Mouse (Mus musculus): Measurements from ENCODE around the gene Sdf4. TPM values are rescaled to one million over a fixed set of nuclear protein-coding genes. Genes with fewer than 3 reads are reported as not detected.
A peak's percentile ranks its signal among the peaks of the same experiment; 100 is the strongest.

Gene Sdf4
- polyA plus RNA-seq, 1 experiment from 2014 or later: 130 TPM

DNA sequence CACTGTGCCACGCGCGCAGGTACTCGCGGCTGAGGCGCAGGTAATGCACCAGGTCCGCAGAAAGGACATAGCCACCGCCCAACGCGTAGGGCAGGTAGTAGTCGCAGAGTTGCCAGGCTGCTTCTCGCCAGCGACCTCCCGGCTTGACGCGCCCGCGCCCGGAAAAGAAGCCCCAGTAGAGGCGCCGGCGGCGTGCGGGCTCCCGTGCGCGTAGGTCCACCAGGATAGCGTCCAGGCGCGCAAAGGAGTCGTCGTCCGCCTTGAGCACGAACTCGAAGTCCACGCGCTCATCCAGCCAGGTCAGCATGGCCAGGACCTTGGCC, 803 bp upstream of the Sdf4 start:
- no peaks in the 10 kb centered on the region for H3K9me3 ChIP-seq (ENCODE audit: control insufficient read depth, low read length)
- 27% methylated on average over 37 of the region's 37 CpGs for WGBS

DNA sequence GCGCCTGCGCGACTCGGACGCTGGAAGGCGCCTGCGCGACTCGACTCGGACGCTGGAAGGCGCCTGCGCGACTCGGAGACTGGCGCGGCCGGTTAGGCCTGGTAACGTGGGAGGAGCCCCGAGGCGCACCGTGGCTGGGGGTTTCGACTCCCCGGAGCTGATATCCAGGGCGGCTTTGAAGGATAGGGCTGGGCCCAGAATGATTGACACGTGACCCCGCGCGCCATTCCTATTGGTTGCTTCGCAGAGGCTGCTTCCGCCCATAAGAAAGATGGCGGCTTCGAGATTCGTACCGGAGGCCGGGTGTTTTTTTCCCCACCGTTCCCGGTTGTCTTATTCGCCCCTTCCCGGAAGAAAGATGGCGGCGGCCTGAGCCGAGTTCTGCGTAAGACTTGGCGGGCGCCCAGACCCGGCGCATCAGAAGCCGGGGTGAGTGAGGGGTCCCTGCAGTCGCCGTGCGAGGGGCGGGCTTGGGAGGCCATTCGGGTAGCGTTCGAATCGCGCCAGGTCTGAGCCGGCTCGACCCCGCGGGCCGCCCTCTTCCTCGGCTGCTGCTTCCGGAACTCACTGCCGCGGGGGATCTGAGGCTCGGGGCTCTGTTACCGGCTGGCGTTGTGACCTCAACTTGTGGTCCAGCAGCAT, 355 bp downstream of the Sdf4 start:
- ATAC-seq (ENCODE audit: low FRiP score) (peak; percentile 87), DNase-seq (ENCODE audit: low spot score, missing footprints) (peak; percentile 100)
- H3K4me1 ChIP-seq (ENCODE audit: control insufficient read depth, insufficient read depth, low read length): peaks cover 22% of the 10 kb centered on the region
- no peaks in the 10 kb centered on the region for H3K27me3 ChIP-seq (ENCODE audit: control insufficient read depth, insufficient read depth, low read length)
- peak overlapping the region; percentile 83 for H3K27ac ChIP-seq (ENCODE audit: low read depth, low read length)
- no peaks in the 10 kb centered on the region for H3K9me3 ChIP-seq (ENCODE audit: control insufficient read depth, low read length)
- H3K9ac ChIP-seq (ENCODE audit: low read length): peak overlapping the region; percentile 90
- H3K4me3 ChIP-seq (ENCODE audit: low read depth, low read length): peak overlapping the region; percentile 90
- H3K4me2 ChIP-seq: peak overlapping the region; percentile 74
- peaks cover 6% of the 10 kb centered on the region for H3K36me3 ChIP-seq (ENCODE audit: control insufficient read depth, insufficient read depth, low read length)
- under 1% methylated on average over 70 of the region's 70 CpGs for WGBS

More for the DNA sequence above, 803 bp upstream of the Sdf4 start:
- Histone ChIP-seq H3K27ac (ENCODE audit: low read depth, low read length) (peak overlapping the region; percentile 82), H3K9ac (ENCODE audit: low read length) (peak overlapping the region; percentile 79), H3K4me1 (ENCODE audit: control insufficient read depth, insufficient read depth, low read length) (peaks cover 22% of the 10 kb centered on the region), H3K4me2 (peak overlapping the region; percentile 95), H3K4me3 (ENCODE audit: low read depth, low read length) (peak overlapping the region; percentile 90), H3K27me3 (ENCODE audit: control insufficient read depth, insufficient read depth, low read length) (no peaks in the 10 kb centered on the region), H3K36me3 (ENCODE audit: control insufficient read depth, insufficient read depth, low read length) (peaks cover 2% of the 10 kb centered on the region)
- ATAC-seq (ENCODE audit: low FRiP score) (peak; percentile 18), DNase-seq (ENCODE audit: low spot score, missing footprints) (no peak)

GRCm38 (mm10) chr4:155993606-155994005, 934 bp downstream of the Sdf4 start:
- ATAC-seq (ENCODE audit: low FRiP score) (no peak), DNase-seq (ENCODE audit: low spot score, missing footprints) (no peak)
- 5% methylated on average over 15 of the region's 15 CpGs for WGBS
- H3K36me3 ChIP-seq (ENCODE audit: control insufficient read depth, insufficient read depth, low read length): peaks cover 6% of the 10 kb centered on the region
- H3K27me3 ChIP-seq (ENCODE audit: control insufficient read depth, insufficient read depth, low read length): no peaks in the 10 kb centered on the region
- peak overlapping the region; percentile 90 for H3K4me3 ChIP-seq (ENCODE audit: low read depth, low read length)
- peak overlapping the region; percentile 90 for H3K9ac ChIP-seq (ENCODE audit: low read length)
- H3K4me2 ChIP-seq: peak overlapping the region; percentile 74
- H3K4me1 ChIP-seq (ENCODE audit: control insufficient read depth, insufficient read depth, low read length): peaks cover 22% of the 10 kb centered on the region
- H3K9me3 ChIP-seq (ENCODE audit: control insufficient read depth, low read length): no peaks in the 10 kb centered on the region
- H3K27ac ChIP-seq (ENCODE audit: low read depth, low read length): peak overlapping the region; percentile 83; the same call in 1 of the 2 replicates

DNA sequence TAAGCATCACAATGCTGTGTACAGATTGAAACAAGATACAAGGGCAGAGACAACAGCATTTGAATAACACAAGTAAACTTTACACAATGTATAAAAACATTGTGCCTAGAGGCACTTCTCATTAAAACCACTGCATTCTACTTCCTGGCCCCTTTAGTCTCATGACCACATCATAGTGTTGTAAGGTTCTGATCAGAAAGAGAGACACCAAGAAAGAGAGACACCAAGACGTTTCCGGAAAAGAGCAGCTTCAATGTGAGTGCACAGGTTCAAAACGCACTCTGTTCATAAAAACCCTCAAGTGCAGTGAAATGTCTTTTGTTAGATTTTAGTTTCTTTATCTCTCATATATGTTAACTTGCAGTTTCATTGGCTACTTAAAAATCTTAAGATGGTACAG, 11.4 kb downstream of the Sdf4 start:
- ATAC-seq (ENCODE audit: low FRiP score): no peak
- no peak overlapping the region for H3K27ac ChIP-seq (ENCODE audit: low read depth, low read length)
- no peak overlapping the region for H3K9ac ChIP-seq (ENCODE audit: low read length)
- H3K4me1 ChIP-seq (ENCODE audit: control insufficient read depth, insufficient read depth, low read length): no peaks in the 10 kb centered on the region
- no peak overlapping the region for H3K4me2 ChIP-seq
- H3K36me3 ChIP-seq (ENCODE audit: control insufficient read depth, insufficient read depth, low read length): peaks cover 42% of the 10 kb centered on the region
- no peak overlapping the region for H3K4me3 ChIP-seq (ENCODE audit: low read depth, low read length)
- 91% methylated on average over 3 of the region's 3 CpGs for WGBS
- H3K9me3 ChIP-seq (ENCODE audit: control insufficient read depth, low read length): no peaks in the 10 kb centered on the region
- no peak for DNase-seq (ENCODE audit: low spot score, missing footprints)
- no peaks in the 10 kb centered on the region for H3K27me3 ChIP-seq (ENCODE audit: control insufficient read depth, insufficient read depth, low read length)

DNA sequence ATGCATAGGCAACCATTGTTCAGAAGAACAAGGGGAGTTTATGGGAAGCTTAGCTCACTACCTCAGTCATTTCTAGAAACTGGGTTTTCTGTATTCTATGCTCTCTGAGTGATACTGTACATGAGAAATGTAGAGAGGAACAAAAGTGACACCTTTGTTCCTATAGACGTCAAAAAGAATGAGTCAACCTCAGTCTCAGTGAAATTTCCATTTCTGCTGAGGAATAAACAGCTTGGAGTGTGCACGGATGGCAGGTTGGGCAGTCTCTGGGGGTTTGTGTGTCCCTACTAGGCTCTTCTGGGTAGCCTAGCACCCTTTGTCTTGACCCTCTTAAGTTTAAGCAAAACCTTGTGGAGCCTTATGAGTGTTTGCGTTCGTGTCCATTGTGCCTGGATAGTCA, 15.7 kb downstream of the Sdf4 start:
- no peak overlapping the region for H3K27ac ChIP-seq (ENCODE audit: low read depth, low read length)
- H3K36me3 ChIP-seq (ENCODE audit: control insufficient read depth, insufficient read depth, low read length): peaks cover 33% of the 10 kb centered on the region
- 95% methylated on average over 4 of the region's 4 CpGs for WGBS
- no peaks in the 10 kb centered on the region for H3K9me3 ChIP-seq (ENCODE audit: control insufficient read depth, low read length)
- H3K4me1 ChIP-seq (ENCODE audit: control insufficient read depth, insufficient read depth, low read length): no peaks in the 10 kb centered on the region
- H3K4me3 ChIP-seq (ENCODE audit: low read depth, low read length): no peak overlapping the region
- DNase-seq (ENCODE audit: low spot score, missing footprints): no peak
- no peak overlapping the region for H3K4me2 ChIP-seq
- no peaks in the 10 kb centered on the region for H3K27me3 ChIP-seq (ENCODE audit: control insufficient read depth, insufficient read depth, low read length)
- ATAC-seq (ENCODE audit: low FRiP score): no peak
- no peak overlapping the region for H3K9ac ChIP-seq (ENCODE audit: low read length)

DNA sequence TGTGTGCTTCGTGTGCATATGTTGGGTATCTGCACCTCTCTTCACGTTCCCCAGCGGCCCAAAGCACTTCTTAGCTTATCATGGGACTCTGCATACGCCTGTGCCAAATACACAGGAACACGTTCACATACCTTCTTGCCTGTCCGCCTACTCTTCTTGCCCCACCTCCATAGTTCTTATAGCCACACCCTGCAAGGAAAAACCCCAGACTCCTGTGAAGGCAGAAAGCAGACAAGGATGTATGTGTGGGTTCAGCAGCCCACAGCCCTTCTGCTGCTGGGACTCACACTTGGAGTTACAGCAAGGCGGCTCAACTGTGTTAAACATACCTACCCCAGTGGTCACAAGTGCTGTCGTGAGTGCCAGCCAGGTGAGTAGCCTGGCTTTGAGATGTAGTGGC, 21.0 kb downstream of the Sdf4 start, which contains the start of gene Tnfrsf4:
Gene Tnfrsf4, plus strand, starts transcription at position 207 of the 400 bp plus-strand sequence.
- ATAC-seq (ENCODE audit: low FRiP score) (no peak), DNase-seq (ENCODE audit: low spot score, missing footprints) (no peak)
- Histone ChIP-seq H3K4me3 (ENCODE audit: low read depth, low read length) (no peak within 1 kb of the TSS), H3K4me1 (ENCODE audit: control insufficient read depth, insufficient read depth, low read length) (no peaks in the 10 kb centered on the region), H3K9ac (ENCODE audit: low read length) (no peak within 1 kb of the TSS), H3K4me2 (no peak within 1 kb of the TSS), H3K27ac (ENCODE audit: low read depth, low read length) (no peak within 1 kb of the TSS), H3K9me3 (ENCODE audit: control insufficient read depth, low read length) (no peaks in the 10 kb centered on the region), H3K27me3 (ENCODE audit: control insufficient read depth, insufficient read depth, low read length) (no peaks in the 10 kb centered on the region), H3K36me3 (ENCODE audit: control insufficient read depth, insufficient read depth, low read length) (peaks cover 18% of the 10 kb centered on the region; the same call in 1 of the 2 replicates)
- 91% methylated on average over 8 of the region's 8 CpGs for WGBS

DNA sequence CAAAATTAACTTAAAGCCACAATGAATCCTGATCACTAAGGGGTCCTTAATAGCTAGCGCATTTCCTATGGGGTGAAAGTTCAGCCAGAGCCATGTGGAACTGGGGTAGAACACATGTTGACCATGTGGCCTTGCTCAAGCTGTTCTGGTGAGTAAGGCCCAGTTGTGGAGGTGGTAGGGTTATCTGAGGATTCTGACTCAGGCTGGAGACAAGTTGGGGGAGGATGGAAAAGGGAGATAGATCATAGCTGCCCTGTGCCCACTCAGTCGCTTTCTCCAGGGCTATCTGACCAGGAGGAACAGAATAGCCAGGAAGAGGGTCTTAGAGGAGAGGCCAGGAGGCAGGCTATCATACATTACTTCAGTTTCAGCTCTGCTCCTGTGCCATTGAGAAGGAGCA, 21.8 kb downstream of the Sdf4 start:
- Histone ChIP-seq H3K9me3 (ENCODE audit: control insufficient read depth, low read length) (no peaks in the 10 kb centered on the region), H3K27ac (ENCODE audit: low read depth, low read length) (no peak overlapping the region), H3K4me1 (ENCODE audit: control insufficient read depth, insufficient read depth, low read length) (no peaks in the 10 kb centered on the region), H3K4me2 (no peak overlapping the region), H3K36me3 (ENCODE audit: control insufficient read depth, insufficient read depth, low read length) (peaks cover 12% of the 10 kb centered on the region; the same call in 1 of the 2 replicates), H3K4me3 (ENCODE audit: low read depth, low read length) (no peak overlapping the region), H3K9ac (ENCODE audit: low read length) (no peak overlapping the region), H3K27me3 (ENCODE audit: control insufficient read depth, insufficient read depth, low read length) (no peaks in the 10 kb centered on the region)
- DNase-seq (ENCODE audit: low spot score, missing footprints) (no peak), ATAC-seq (ENCODE audit: low FRiP score) (no peak)
- 99% methylated on average over 2 of the region's 2 CpGs for WGBS

GRCm38 (mm10) chr4:156019771-156020170, 27.1 kb downstream of the Sdf4 start:
- no peaks in the 10 kb centered on the region for H3K9me3 ChIP-seq (ENCODE audit: control insufficient read depth, low read length)
- no peak overlapping the region for H3K4me3 ChIP-seq (ENCODE audit: low read depth, low read length)
- WGBS: 89% methylated on average over 12 of the region's 12 CpGs
- ATAC-seq (ENCODE audit: low FRiP score) (no peak), DNase-seq (ENCODE audit: low spot score, missing footprints) (no peak)
- H3K9ac ChIP-seq (ENCODE audit: low read length): no peak overlapping the region
- H3K36me3 ChIP-seq (ENCODE audit: control insufficient read depth, insufficient read depth, low read length): no peaks in the 10 kb centered on the region
- H3K27me3 ChIP-seq (ENCODE audit: control insufficient read depth, insufficient read depth, low read length): no peaks in the 10 kb centered on the region
- no peaks in the 10 kb centered on the region for H3K4me1 ChIP-seq (ENCODE audit: control insufficient read depth, insufficient read depth, low read length)
- no peak overlapping the region for H3K4me2 ChIP-seq
- H3K27ac ChIP-seq (ENCODE audit: low read depth, low read length): no peak overlapping the region

- Histone ChIP-seq H3K4me3 (ENCODE audit: low read depth, low read length) (no peak overlapping the region), H3K9ac (ENCODE audit: low read length) (no peak overlapping the region), H3K4me2 (no peak overlapping the region), H3K27ac (ENCODE audit: low read depth, low read length) (no peak overlapping the region), H3K4me1 (ENCODE audit: control insufficient read depth, insufficient read depth, low read length) (no peaks in the 10 kb centered on the region), H3K36me3 (ENCODE audit: control insufficient read depth, insufficient read depth, low read length) (no peaks in the 10 kb centered on the region), H3K9me3 (ENCODE audit: control insufficient read depth, low read length) (no peaks in the 10 kb centered on the region), H3K27me3 (ENCODE audit: control insufficient read depth, insufficient read depth, low read length) (no peaks in the 10 kb centered on the region)
- no peak for DNase-seq (ENCODE audit: low spot score, missing footprints)
- WGBS: 84% methylated on average over 3 of the region's 3 CpGs
- no peak for ATAC-seq (ENCODE audit: low FRiP score)
Observed at GRCm38 (mm10) chr4:156021381-156021780, 28.7 kb downstream of the Sdf4 start.

Data from midbrain, embryonic 11.5 days (tissue).